Mouse (Mus musculus) limb, embryonic 14.5 days (tissue): ENCODE data around the gene Gnat1. TPM values are rescaled to one million over a fixed set of nuclear protein-coding genes. Genes with fewer than 3 reads are reported as not detected.

ENCODE experiments used
- ATAC-seq: fragments of 200-750 bp; cut with Nextera tagmentation; 2 replicates; pipeline ENCODE4 v1.8.0; 2017; ENCODE audit warnings: low read depth, moderate number of reproducible peaks, moderate TSS enrichment; ENCODE audit not compliant: low FRiP score
- DNase-seq: peaks from one replicate; pipeline ENCODE4 v3.0.0-alpha.2; 2015; ENCODE audit warnings: low spot score
- H3K27ac ChIP-seq: fragments of 300-500 bp; sonication (generic); replicated peaks from 2 replicates; pipeline ENCODE4 v1.5.1; 2014; ENCODE audit warnings: low read depth, mild to moderate bottlenecking, low read length, moderate library complexity, mixed read lengths
- H3K27me3 ChIP-seq: fragments of 300-500 bp; sonication (generic); 2 replicates; pipeline ENCODE4 v1.6.1; 2014; ENCODE audit warnings: low read length, mixed read lengths; ENCODE audit not compliant: control insufficient read depth, insufficient read depth
- H3K36me3 ChIP-seq: fragments of 300-500 bp; sonication (generic); 2 replicates; pipeline ENCODE4 v1.6.1; 2014; ENCODE audit warnings: mild to moderate bottlenecking, low read length, moderate library complexity, mixed read lengths; ENCODE audit not compliant: control insufficient read depth, insufficient read depth
- H3K4me1 ChIP-seq: fragments of 300-500 bp; sonication (generic); 2 replicates; pipeline ENCODE4 v1.6.1; 2014; ENCODE audit warnings: antibody characterized with exemption, low read length, mixed read lengths; ENCODE audit not compliant: control insufficient read depth, insufficient read depth
- H3K4me2 ChIP-seq: fragments of 300-500 bp; sonication (generic); replicated peaks from 2 replicates; pipeline ENCODE4 v1.6.1; 2014; ENCODE audit warnings: low read depth, mild to moderate bottlenecking, low read length, moderate library complexity; ENCODE audit not compliant: severe bottlenecking
- H3K4me3 ChIP-seq: fragments of 300-500 bp; sonication (generic); replicated peaks from 2 replicates; pipeline ENCODE4 v1.5.1; 2014; ENCODE audit warnings: low read length
- H3K9ac ChIP-seq: fragments of 300-500 bp; sonication (generic); 2 replicates; pipeline ENCODE4 v1.6.1; 2014; ENCODE audit warnings: mild to moderate bottlenecking, low read depth, low read length, moderate library complexity; ENCODE audit not compliant: severe bottlenecking
- H3K9me3 ChIP-seq: fragments of 300-500 bp; sonication (generic); 2 replicates; pipeline ENCODE4 v1.6.1; 2016; ENCODE audit warnings: low read length; ENCODE audit not compliant: control insufficient read depth
- POLR2A ChIP-seq: fragments of 200-500 bp; IDR thresholded peaks from 2 replicates; pipeline ENCODE4 v1.8.0; 2012; ENCODE audit warnings: inconsistent platforms, mild to moderate bottlenecking, moderate library complexity, borderline replicate concordance; ENCODE audit not compliant: insufficient read depth, insufficient read length; ENCODE audit errors: extremely low read depth
- WGBS: fragments of 180-500 bp; shearing (Covaris S2); extraction: QIAGEN DNeasy Blood & Tissue Kit; methylation state at CpG from one replicate; pipeline ENCODE4 v1.1.7; 2014; 5-methylcytosine and 5-hydroxymethylcytosine counted together
- polyA plus RNA-seq, 2 experiments: library from polyadenylated mRNA; depleted of rRNA in 1 of 2; stranded (reverse) in 1 of 2; unstranded in 1 of 2; fragments of >200 nt; fragmentation: Nextera tagmentation in 1 of 2; extraction: Ambion mirVana in 1 of 2; gene quantifications; 2 replicates each; pipeline versions ENCODE4 v1.2.1 to v1.2.3; 2012 to 2014

The Gnat1 gene
- polyA plus RNA-seq, 2 experiments = 0.28 to 0.55 TPM

GRCm38 (mm10) chr9:107644495-107645152 is 34.9 kb downstream of the Gnat1 start:
- peak overlapping the region; percentile 53 for H3K4me2 ChIP-seq
- no peaks in the 10 kb centered on the region for H3K27me3 ChIP-seq
- peak overlapping the region; percentile 43 for H3K9ac ChIP-seq
- no peaks in the 10 kb centered on the region for H3K9me3 ChIP-seq
- WGBS = 5% methylated on average over 35 of the region's 35 CpGs
- no peaks in the 10 kb centered on the region for H3K36me3 ChIP-seq
- DNase-seq (peak; percentile 93), ATAC-seq (peak; percentile 88)
- 0 out of 2 replicates have a peak overlapping the region, but pooled peaks have one; percentile 61 for H3K27ac ChIP-seq
- H3K4me3 ChIP-seq = peak overlapping the region; percentile 45
- TF ChIP-seq POLR2A = peak; percentile 54; the same call in 1 of the 2 replicates
- H3K4me1 ChIP-seq = peaks cover 10% of the 10 kb centered on the region

- WGBS = 95% methylated on average over 13 of the region's 13 CpGs
- TF ChIP-seq POLR2A = no peak
- DNase-seq = no peak
- H3K4me1 ChIP-seq = peaks cover 9% of the 10 kb centered on the region
- ATAC-seq = no peak
- H3K36me3 ChIP-seq = no peaks in the 10 kb centered on the region
- H3K9ac ChIP-seq = no peak overlapping the region
- H3K27me3 ChIP-seq = no peaks in the 10 kb centered on the region
- H3K27ac ChIP-seq = no peak overlapping the region
- no peaks in the 10 kb centered on the region for H3K9me3 ChIP-seq
- H3K4me3 ChIP-seq = no peak overlapping the region; the same call in 1 of the 2 replicates
- H3K4me2 ChIP-seq = peak overlapping the region; percentile 53; the same call in 1 of the 2 replicates
Observed at GRCm38 (mm10) chr9:107643544-107644214, 35.8 kb downstream of the Gnat1 start.

GRCm38 (mm10) chr9:107641666-107642065 is 37.8 kb downstream of the Gnat1 start:
- H3K36me3 ChIP-seq = no peaks in the 10 kb centered on the region
- no peak overlapping the region for H3K4me3 ChIP-seq
- 26% methylated on average over 8 of the region's 8 CpGs for WGBS
- no peak for TF ChIP-seq POLR2A
- no peak overlapping the region for H3K27ac ChIP-seq
- ATAC-seq = no peak
- no peaks in the 10 kb centered on the region for H3K9me3 ChIP-seq
- H3K27me3 ChIP-seq = no peaks in the 10 kb centered on the region
- H3K9ac ChIP-seq = no peak overlapping the region
- no peak for DNase-seq
- no peak overlapping the region for H3K4me2 ChIP-seq
- H3K4me1 ChIP-seq = peaks cover 14% of the 10 kb centered on the region

GRCm38 (mm10) chr9:107640257-107640772 is 39.2 kb downstream of the Gnat1 start:
- peaks cover 19% of the 10 kb centered on the region for H3K4me1 ChIP-seq
- no peaks in the 10 kb centered on the region for H3K9me3 ChIP-seq
- no peak overlapping the region for H3K9ac ChIP-seq
- no peak overlapping the region for H3K27ac ChIP-seq
- DNase-seq (no peak), ATAC-seq (no peak)
- H3K4me3 ChIP-seq = no peak overlapping the region
- H3K4me2 ChIP-seq = no peak overlapping the region
- 45% methylated on average over 8 of the region's 8 CpGs for WGBS
- no peak for TF ChIP-seq POLR2A
- H3K36me3 ChIP-seq = no peaks in the 10 kb centered on the region
- H3K27me3 ChIP-seq = no peaks in the 10 kb centered on the region

- Histone ChIP-seq H3K9ac (no peak overlapping the region), H3K27me3 (no peaks in the 10 kb centered on the region), H3K9me3 (no peaks in the 10 kb centered on the region), H3K4me2 (no peak overlapping the region), H3K4me1 (peaks cover 19% of the 10 kb centered on the region), H3K36me3 (no peaks in the 10 kb centered on the region), H3K4me3 (no peak overlapping the region), H3K27ac (no peak overlapping the region)
- DNase-seq (no peak), ATAC-seq (no peak)
- no peak for TF ChIP-seq POLR2A
- 27% methylated on average over 7 of the region's 7 CpGs for WGBS
Observed at GRCm38 (mm10) chr9:107637070-107637469, 42.4 kb downstream of the Gnat1 start.
